19 mouse cellular contexts compared by ENCODE assay signal in genomic region chr11:88953582-88953981, GRCm38 (mm10). TPM values are rescaled to one million over a fixed set of nuclear protein-coding genes. Genes with fewer than 3 reads are reported as not detected.
DNase-seq lines count a peak whose midpoint lies in the region; ATAC-seq lines count a peak whose summit lies in the region.
"Had no signal": no experiment of that assay in that cellular context is flagged by ENCODE, and none has a peak within 500 bp of the region (broad histone marks: within the 10 kb centered on the region; RNA-seq: fewer than 3 reads in every experiment).

No protein-coding gene starts in this region.

- H3K4me3 ChIP-seq in embryonic facial prominence, embryonic 14.5 days (ENCODE audit: low read depth, low read length), result no peak overlapping the region
- H3K4me3 ChIP-seq in embryonic facial prominence, embryonic 10.5 days, result no peak overlapping the region; the same call in 1 of the 2 replicates
- H3K4me3 ChIP-seq in liver, embryonic 11.5 days (ENCODE audit: low read depth, low read length), result no peak overlapping the region

- H3K9ac ChIP-seq in embryonic facial prominence, embryonic 14.5 days (ENCODE audit: low read depth, low read length), result 0 out of 2 replicates have a peak overlapping the region, but pooled peaks have one; percentile 14
- H3K9ac ChIP-seq in liver, embryonic 11.5 days (ENCODE audit: low read depth, low read length), result no peak overlapping the region

- peaks cover 4% of the 10 kb centered on the region for H3K4me1 ChIP-seq in embryonic facial prominence, embryonic 14.5 days (ENCODE audit: control insufficient read depth, insufficient read depth, low read length)
- peaks cover 26% of the 10 kb centered on the region for H3K4me1 ChIP-seq in embryonic facial prominence, embryonic 10.5 days
- H3K4me1 ChIP-seq in liver, embryonic 11.5 days (replicated peaks; ENCODE audit: control insufficient read depth, insufficient read depth, low read length), result peaks cover 8% of the 10 kb centered on the region

- ATAC-seq in embryonic facial prominence, embryonic 14.5 days (ENCODE audit: low read depth), result no peak
- peak; percentile 44; the same call in 1 of the 2 replicates for ATAC-seq in liver, embryonic 11.5 days (replicated peaks; ENCODE audit: low FRiP score)
- peak; percentile 65 for ATAC-seq in erythroid progenitor cell, adult 5-6 weeks (replicated peaks; ENCODE audit: low FRiP score, poor library complexity, severe bottlenecking)
- ATAC-seq in megakaryocyte-erythroid progenitor cell, adult 5-6 weeks (replicated peaks; ENCODE audit: low FRiP score, low TSS enrichment, poor library complexity, severe bottlenecking), result peak; percentile 34

- H3K36me3 ChIP-seq in embryonic facial prominence, embryonic 14.5 days (ENCODE audit: control insufficient read depth, insufficient read depth, low read length), result 0 out of 2 replicates have a peak, but pooled peaks cover 4% of the 10 kb centered on the region
- H3K36me3 ChIP-seq in embryonic facial prominence, embryonic 10.5 days (replicated peaks), result peaks cover 40% of the 10 kb centered on the region
- H3K36me3 ChIP-seq in liver, embryonic 11.5 days (ENCODE audit: control insufficient read depth, insufficient read depth, low read length), result no peaks in the 10 kb centered on the region
- H3K36me3 ChIP-seq: G1E had no signal

- H3K27me3 ChIP-seq in embryonic facial prominence, embryonic 14.5 days (replicated peaks; ENCODE audit: control insufficient read depth, insufficient read depth, low read length), result no peaks in the 10 kb centered on the region
- H3K27me3 ChIP-seq in embryonic facial prominence, embryonic 10.5 days (replicated peaks; ENCODE audit: low read depth, poor library complexity, severe bottlenecking), result no peaks in the 10 kb centered on the region
- H3K27me3 ChIP-seq in liver, embryonic 11.5 days (replicated peaks; ENCODE audit: control insufficient read depth, insufficient read depth, low read length), result no peaks in the 10 kb centered on the region

- H3K4me2 ChIP-seq in embryonic facial prominence, embryonic 14.5 days (ENCODE audit: low read depth, low read length), result no peak overlapping the region
- no peak overlapping the region; the same call in 1 of the 2 replicates for H3K4me2 ChIP-seq in liver, embryonic 11.5 days

- 84% methylated on average over 3 of the region's 3 CpGs for WGBS in embryonic facial prominence, embryonic 14.5 days
- WGBS in embryonic facial prominence, embryonic 10.5 days, result 95% methylated on average over 3 of the region's 3 CpGs
- WGBS in liver, embryonic 11.5 days, result 78% methylated on average over 3 of the region's 3 CpGs

- no peaks in the 10 kb centered on the region for H3K9me3 ChIP-seq in embryonic facial prominence, embryonic 14.5 days (ENCODE audit: control insufficient read depth, low read length)
- no peaks in the 10 kb centered on the region for H3K9me3 ChIP-seq in embryonic facial prominence, embryonic 10.5 days
- H3K9me3 ChIP-seq in liver, embryonic 11.5 days (ENCODE audit: control insufficient read depth, low read length), result no peaks in the 10 kb centered on the region
- H3K9me3 ChIP-seq: G1E had no signal

- DNase-seq in embryonic facial prominence, embryonic 14.5 days (ENCODE audit: low spot score), result no peak
- no peak for DNase-seq in embryonic facial prominence, embryonic 10.5 days (ENCODE audit: low spot score)
- DNase-seq in liver, embryonic 11.5 days (ENCODE audit: low spot score), result no peak
- DNase-seq in liver, result no peak
- DNase-seq in cerebellum, adult 11-12 months, result no peak
- DNase-seq in cerebellum, adult 18-20 months, result no peak
- DNase-seq: adrenal gland, postnatal 36 days; cerebellum, adult 9-10 months; kidney, postnatal 36 days; layer of hippocampus, postnatal 36 days; lung, postnatal 4 days; spleen, adult 18-20 months had no signal

- no peak overlapping the region for H3K27ac ChIP-seq in embryonic facial prominence, embryonic 14.5 days (replicated peaks; ENCODE audit: low read depth, low read length)
- no peak overlapping the region for H3K27ac ChIP-seq in embryonic facial prominence, embryonic 10.5 days (replicated peaks)
- H3K27ac ChIP-seq in liver, embryonic 11.5 days (ENCODE audit: low read depth, low read length), result no peak overlapping the region
- H3K27ac ChIP-seq: stomach, postnatal 0 days had no signal

RNA-seq across cellular contexts. Expression of gene Scpep1, which starts 1.7 kb away (rescaled TPM):
- 84.5 and 89.0 TPM in 2 replicates for polyA plus RNA-seq in embryonic facial prominence, embryonic 14.5 days (2014; fragmentation: Nextera tagmentation; extraction: Ambion mirVana)
- 72.9 and 77.2 TPM in 2 replicates for polyA plus RNA-seq in embryonic facial prominence, embryonic 10.5 days (2016; fragmentation: Nextera tagmentation; extraction: Ambion mirVana)
- polyA plus RNA-seq in liver, embryonic 11.5 days (2014; fragmentation: Nextera tagmentation; extraction: Ambion mirVana), result 57.4 and 59.4 TPM in 2 replicates
- 41.9 and 45.8 TPM in 2 replicates for total RNA-seq in erythroid progenitor cell, adult 5-6 weeks (2015; ENCODE audit: low replicate concordance)
- 16.8 and 26.1 TPM in 2 replicates for total RNA-seq in erythroid progenitor cell, adult 5-6 weeks (2017; ENCODE audit: low replicate concordance)
- total RNA-seq in megakaryocyte-erythroid progenitor cell, adult 5-6 weeks (2014; fragmentation: Nextera tagmentation), result 7.8 TPM in 2 replicates
- total RNA-seq in megakaryocyte-erythroid progenitor cell, adult 5-6 weeks (2017), result 5.0 and 8.4 TPM in 2 replicates

RNA-seq across cellular contexts. Expression of gene Elobl, which starts 13.1 kb away (rescaled TPM):
- polyA plus RNA-seq in embryonic facial prominence, embryonic 14.5 days (2014; fragmentation: Nextera tagmentation; extraction: Ambion mirVana), result not detected in 2 replicates
- not detected in 2 replicates for polyA plus RNA-seq in embryonic facial prominence, embryonic 10.5 days (2016; fragmentation: Nextera tagmentation; extraction: Ambion mirVana)
- not detected in 2 replicates for polyA plus RNA-seq in liver, embryonic 11.5 days (2014; fragmentation: Nextera tagmentation; extraction: Ambion mirVana)
- not detected in 2 replicates for total RNA-seq in erythroid progenitor cell, adult 5-6 weeks (2015; ENCODE audit: low replicate concordance)
- not detected in 2 replicates for total RNA-seq in erythroid progenitor cell, adult 5-6 weeks (2017; ENCODE audit: low replicate concordance)
- not detected in 2 replicates for total RNA-seq in megakaryocyte-erythroid progenitor cell, adult 5-6 weeks (2014; fragmentation: Nextera tagmentation)
- not detected in 2 replicates for total RNA-seq in megakaryocyte-erythroid progenitor cell, adult 5-6 weeks (2017)
- total RNA-seq: adrenal gland, postnatal 36 days; G1E; gastrocnemius, postnatal 4 days; layer of hippocampus, postnatal 36 days had no signal
- polyA plus RNA-seq: G1E; heart, embryonic 14.5 days; limb, embryonic 14.5 days; stomach, postnatal 0 days had no signal

RNA-seq across cellular contexts. Expression of gene Coil, which starts 16.5 kb away (rescaled TPM):
- polyA plus RNA-seq in embryonic facial prominence, embryonic 14.5 days (2014; fragmentation: Nextera tagmentation; extraction: Ambion mirVana), result 9.4 and 10.0 TPM in 2 replicates
- polyA plus RNA-seq in embryonic facial prominence, embryonic 10.5 days (2016; fragmentation: Nextera tagmentation; extraction: Ambion mirVana), result 26.0 and 27.2 TPM in 2 replicates
- 9.3 and 9.5 TPM in 2 replicates for polyA plus RNA-seq in liver, embryonic 11.5 days (2014; fragmentation: Nextera tagmentation; extraction: Ambion mirVana)
- 1.7 and 2.5 TPM in 2 replicates for total RNA-seq in erythroid progenitor cell, adult 5-6 weeks (2015; ENCODE audit: low replicate concordance)
- total RNA-seq in erythroid progenitor cell, adult 5-6 weeks (2017; ENCODE audit: low replicate concordance), result 1.3 and 2.3 TPM in 2 replicates
- 12.0 and 13.1 TPM in 2 replicates for total RNA-seq in megakaryocyte-erythroid progenitor cell, adult 5-6 weeks (2014; fragmentation: Nextera tagmentation)
- total RNA-seq in megakaryocyte-erythroid progenitor cell, adult 5-6 weeks (2017), result 15.8 and 17.1 TPM in 2 replicates

RNA-seq across cellular contexts. Expression of gene Trim25, which starts 45.6 kb away (rescaled TPM):
- polyA plus RNA-seq in embryonic facial prominence, embryonic 14.5 days (2014; fragmentation: Nextera tagmentation; extraction: Ambion mirVana), result 9.0 and 9.6 TPM in 2 replicates
- polyA plus RNA-seq in embryonic facial prominence, embryonic 10.5 days (2016; fragmentation: Nextera tagmentation; extraction: Ambion mirVana), result 2.8 and 3.5 TPM in 2 replicates
- 20.6 and 21.1 TPM in 2 replicates for polyA plus RNA-seq in liver, embryonic 11.5 days (2014; fragmentation: Nextera tagmentation; extraction: Ambion mirVana)
- 23.8 and 25.2 TPM in 2 replicates for total RNA-seq in erythroid progenitor cell, adult 5-6 weeks (2015; ENCODE audit: low replicate concordance)
- total RNA-seq in erythroid progenitor cell, adult 5-6 weeks (2017; ENCODE audit: low replicate concordance), result 28.0 and 32.8 TPM in 2 replicates
- total RNA-seq in megakaryocyte-erythroid progenitor cell, adult 5-6 weeks (2014; fragmentation: Nextera tagmentation), result 35.5 and 49.4 TPM in 2 replicates
- total RNA-seq in megakaryocyte-erythroid progenitor cell, adult 5-6 weeks (2017), result 28.0 and 30.7 TPM in 2 replicates
